Mouse (Mus musculus): Measurements from ENCODE around the gene Pex26. TPM values are rescaled to one million over a fixed set of nuclear protein-coding genes. Genes with fewer than 3 reads are reported as not detected.

The Pex26 gene
- total and polyA plus RNA-seq, 3 experiments: 6.9 to 9.9 TPM; not detected in 1

DNA sequence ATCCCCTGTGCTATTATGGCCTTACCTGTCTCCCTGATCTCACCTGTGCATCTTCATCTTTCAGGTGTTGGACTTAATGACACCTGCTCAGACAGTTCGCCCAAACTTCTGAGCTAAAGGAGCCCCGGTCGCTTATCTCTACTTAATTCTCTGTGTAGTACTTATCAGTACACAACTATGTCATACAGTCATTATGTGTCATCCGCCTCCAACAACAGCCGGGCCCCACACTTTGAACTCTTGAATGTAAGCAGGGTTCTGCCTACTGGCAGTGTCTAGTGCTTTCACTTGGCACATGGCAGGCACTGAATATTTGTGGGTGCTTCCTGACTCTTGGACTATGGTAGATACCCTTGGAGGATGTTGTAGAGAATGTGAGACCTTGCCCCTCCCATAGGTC lies 23.9 kb upstream of the Pex26 start:
- peaks cover 6 to 25% of the 10 kb centered on the region in 2 experiments; a peak in 3 of 4 replicates for H3K4me1 ChIP-seq (ENCODE audit: control insufficient read depth in 1 of 2, insufficient read depth in 2 of 2, low read length in 2 of 2)
- DNase-seq (ENCODE audit: low read depth, low spot score): peak; percentile 64
- H3K36me3 ChIP-seq (ENCODE audit: control insufficient read depth in 1 of 2, insufficient read depth in 2 of 2, low read length in 2 of 2): peaks cover 0 to 8% of the 10 kb centered on the region in 2 experiments; a peak in 2 of 4 replicates
- TF ChIP-seq ETS1 (IDR thresholded peaks at IDR 0.05; ENCODE audit: low read depth, low read length) (0 out of 2 replicates have a peak, but pooled peaks have one; percentile 39), MXI1 (IDR thresholded peaks at IDR 0.05; ENCODE audit: low read depth, low read length) (0 out of 2 replicates have a peak, but pooled peaks have one; percentile 37), ZKSCAN1 (IDR thresholded peaks at IDR 0.05; ENCODE audit: low read depth, low read length) (no peak), GATA1 (IDR thresholded peaks at IDR 0.05; ENCODE audit: low read depth, low read length) (peak; percentile 76), EP300 (IDR thresholded peaks at IDR 0.05; ENCODE audit: low read depth in 1 of 2, low read length in 2 of 2) (peak in 1 of 2 experiments; percentile 43; a peak in 3 of 4 replicates), ZNF384 (IDR thresholded peaks at IDR 0.05; ENCODE audit: low read depth, low read length) (no peak)
- H3K4me3 ChIP-seq (ENCODE audit: control insufficient read depth in 1 of 2, insufficient read depth in 1 of 2, low read depth in 2 of 2, low read length in 2 of 2): peak overlapping the region in 1 of 2 experiments; percentile 0; a peak in 1 of 4 replicates
- H3K9me3 ChIP-seq (replicated peaks; ENCODE audit: insufficient read depth, low read length): no peaks in the 10 kb centered on the region
- no peaks in the 10 kb centered on the region for H3K79me2 ChIP-seq (ENCODE audit: control insufficient read depth, insufficient read depth, low read length, poor library complexity)
- peak overlapping the region; percentile 1; the same call in 1 of the 2 replicates for H3K9ac ChIP-seq (ENCODE audit: control insufficient read depth, low read depth, low read length, poor library complexity, severe bottlenecking)
- H3K27me3 ChIP-seq (ENCODE audit: control insufficient read depth in 1 of 2, insufficient read depth in 2 of 2, low read length in 2 of 2): no peaks in the 10 kb centered on the region
- H3K27ac ChIP-seq (ENCODE audit: control insufficient read depth, low read depth, low read length): peak overlapping the region; percentile 5; the same call in 1 of the 2 replicates

DNA sequence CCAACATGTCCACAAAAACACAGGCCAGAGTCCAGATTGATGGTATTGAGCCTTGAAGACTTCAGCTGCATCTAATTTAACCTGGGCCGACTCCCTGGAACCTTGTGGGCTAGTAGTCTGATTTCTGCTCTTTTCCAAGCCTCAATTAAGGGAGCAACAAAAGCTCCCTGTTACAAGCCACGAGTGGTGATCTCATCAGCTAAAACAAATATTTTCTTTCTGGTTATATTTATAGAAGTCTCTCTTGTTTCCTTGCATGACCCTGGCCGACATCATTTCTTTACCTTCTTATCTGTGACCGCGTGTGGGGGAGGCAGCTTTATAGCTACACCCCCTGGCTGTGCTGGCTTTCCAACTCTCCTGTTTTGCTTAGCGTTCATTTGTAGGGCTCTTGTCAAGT lies 23.3 kb upstream of the Pex26 start:
- no peaks in the 10 kb centered on the region for H3K9me3 ChIP-seq (replicated peaks; ENCODE audit: insufficient read depth, low read length)
- peak overlapping the region; percentile 1; the same call in 1 of the 2 replicates for H3K9ac ChIP-seq (ENCODE audit: control insufficient read depth, low read depth, low read length, poor library complexity, severe bottlenecking)
- no peaks in the 10 kb centered on the region for H3K27me3 ChIP-seq (ENCODE audit: control insufficient read depth in 1 of 2, insufficient read depth in 2 of 2, low read length in 2 of 2)
- no peaks in the 10 kb centered on the region for H3K79me2 ChIP-seq (ENCODE audit: control insufficient read depth, insufficient read depth, low read length, poor library complexity)
- H3K36me3 ChIP-seq (ENCODE audit: control insufficient read depth in 1 of 2, insufficient read depth in 2 of 2, low read length in 2 of 2): peaks cover 0 to 8% of the 10 kb centered on the region in 2 experiments; a peak in 2 of 4 replicates
- peak; percentile 39 for DNase-seq (ENCODE audit: low read depth, low spot score)
- peak; percentile 66; the same call in 1 of the 2 replicates for TF ChIP-seq GATA1 (IDR thresholded peaks at IDR 0.05; ENCODE audit: low read depth, low read length)
- TF ChIP-seq USF1 (IDR thresholded peaks at IDR 0.05; ENCODE audit: low read depth, low read length): no peak
- peak; percentile 30; the same call in 1 of the 2 replicates for TF ChIP-seq ETS1 (IDR thresholded peaks at IDR 0.05; ENCODE audit: low read depth, low read length)
- peaks cover 6 to 25% of the 10 kb centered on the region in 2 experiments; a peak in 3 of 4 replicates for H3K4me1 ChIP-seq (ENCODE audit: control insufficient read depth in 1 of 2, insufficient read depth in 2 of 2, low read length in 2 of 2)
- peak overlapping the region; percentile 5; the same call in 1 of the 2 replicates for H3K27ac ChIP-seq (ENCODE audit: control insufficient read depth, low read depth, low read length)
- H3K4me3 ChIP-seq (ENCODE audit: control insufficient read depth in 1 of 2, insufficient read depth in 1 of 2, low read depth in 2 of 2, low read length in 2 of 2): no peak overlapping the region; a peak in 1 of 4 replicates

DNA sequence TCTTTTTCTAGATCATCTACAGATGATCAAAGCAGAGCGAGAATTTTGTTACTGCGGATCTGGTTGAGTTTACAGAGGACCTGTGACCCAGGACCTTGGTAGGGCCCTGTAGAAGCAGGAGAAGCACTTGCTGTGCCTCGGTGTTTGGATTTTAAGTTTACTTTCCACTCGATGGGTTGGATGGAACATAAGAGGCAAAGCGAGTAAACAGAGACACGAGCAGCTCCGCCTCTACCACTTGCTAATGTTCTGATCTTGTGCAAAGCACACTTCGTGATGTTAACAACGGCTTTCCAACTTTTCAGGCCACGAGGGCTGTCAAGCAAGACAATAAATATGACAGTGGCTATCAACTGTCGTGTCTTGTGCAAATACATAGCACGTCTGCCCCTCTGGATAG lies 20.9 kb upstream of the Pex26 start:
- Histone ChIP-seq H3K36me3 (ENCODE audit: control insufficient read depth in 1 of 2, insufficient read depth in 2 of 2, low read length in 2 of 2) (peaks cover 0 to 8% of the 10 kb centered on the region in 2 experiments; a peak in 2 of 4 replicates), H3K27ac (ENCODE audit: control insufficient read depth, low read depth, low read length) (no peak overlapping the region), H3K4me3 (ENCODE audit: control insufficient read depth in 1 of 2, insufficient read depth in 1 of 2, low read depth in 2 of 2, low read length in 2 of 2) (no peak overlapping the region), H3K9me3 (replicated peaks; ENCODE audit: insufficient read depth, low read length) (no peaks in the 10 kb centered on the region), H3K79me2 (ENCODE audit: control insufficient read depth, insufficient read depth, low read length, poor library complexity) (no peaks in the 10 kb centered on the region), H3K27me3 (ENCODE audit: control insufficient read depth in 1 of 2, insufficient read depth in 2 of 2, low read length in 2 of 2) (no peaks in the 10 kb centered on the region; a peak in 2 of 4 replicates), H3K9ac (ENCODE audit: control insufficient read depth, low read depth, low read length, poor library complexity, severe bottlenecking) (no peak overlapping the region), H3K4me1 (ENCODE audit: control insufficient read depth in 1 of 2, insufficient read depth in 2 of 2, low read length in 2 of 2) (peaks cover 6 to 25% of the 10 kb centered on the region in 2 experiments; a peak in 3 of 4 replicates)
- TF ChIP-seq MYB (IDR thresholded peaks at IDR 0.05; ENCODE audit: low read depth, low read length): no peak
- TF ChIP-seq ETS1 (IDR thresholded peaks at IDR 0.05; ENCODE audit: low read depth, low read length): no peak
- no peak for TF ChIP-seq MXI1 (IDR thresholded peaks at IDR 0.05; ENCODE audit: low read depth, low read length)
- no peak for TF ChIP-seq SMC3 (IDR thresholded peaks at IDR 0.05; ENCODE audit: low read depth, low read length)
- TF ChIP-seq SIN3A (IDR thresholded peaks at IDR 0.05; ENCODE audit: low read length): no peak
- no peak for TF ChIP-seq POLR2A (IDR thresholded peaks at IDR 0.05; ENCODE audit: control insufficient read depth in 1 of 2, insufficient read depth in 1 of 2, low read depth in 1 of 2, low read length in 2 of 2, poor library complexity in 1 of 2)
- no peak for TF ChIP-seq MEF2A (IDR thresholded peaks at IDR 0.05; ENCODE audit: extremely low read depth, insufficient replicate concordance, low read depth, low read length, poor library complexity, severe bottlenecking)
- no peak for TF ChIP-seq USF1 (IDR thresholded peaks at IDR 0.05; ENCODE audit: low read depth, low read length)
- TF ChIP-seq MYC (IDR thresholded peaks at IDR 0.05; ENCODE audit: low read depth, low read length): no peak
- no peak for TF ChIP-seq BHLHE40 (IDR thresholded peaks at IDR 0.05; ENCODE audit: borderline replicate concordance, low read depth, low read length)
- TF ChIP-seq EP300 (IDR thresholded peaks at IDR 0.05; ENCODE audit: low read depth in 1 of 2, low read length in 2 of 2): no peak
- TF ChIP-seq ZNF384 (IDR thresholded peaks at IDR 0.05; ENCODE audit: low read depth, low read length): no peak
- no peak for DNase-seq (ENCODE audit: low read depth, low spot score)

All from MEL (cell line).